Mouse (Mus musculus) regulatory T cell (primary cell): ENCODE data around the gene Olfr954.

Experiments used
- in situ Hi-C: fragments of 300-600 bp; cut with MboI, MseI; formaldehyde crosslinking; loops from one replicate; pipeline ENCODE4 v1.15.1; 2025; ENCODE audit warnings: high pct_unique_total_duplicates

Gene Olfr954

DNA sequence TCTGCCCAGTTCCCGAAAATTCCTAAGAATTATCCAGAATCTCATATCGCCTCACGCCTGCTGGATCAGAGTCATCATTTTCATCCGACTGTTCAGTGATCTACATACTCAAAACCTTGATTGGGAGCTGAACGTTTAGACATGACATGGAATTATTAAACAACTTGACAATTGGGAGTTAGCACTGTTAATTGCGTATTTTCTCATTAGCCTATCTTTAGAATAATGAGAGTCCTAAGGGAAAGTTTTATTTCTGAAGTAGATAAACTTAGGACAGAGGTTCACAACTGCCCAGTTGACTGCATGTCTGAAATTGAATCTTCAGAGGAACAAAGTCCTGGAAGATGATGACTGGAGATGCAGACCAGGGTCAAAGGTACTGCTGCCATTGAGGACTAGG, at the start of gene Olfr954:
TSS of gene Olfr954 (plus strand) at position 301 of the 400 bp plus-strand sequence.
- in situ Hi-C loops = no loop called here

DNA sequence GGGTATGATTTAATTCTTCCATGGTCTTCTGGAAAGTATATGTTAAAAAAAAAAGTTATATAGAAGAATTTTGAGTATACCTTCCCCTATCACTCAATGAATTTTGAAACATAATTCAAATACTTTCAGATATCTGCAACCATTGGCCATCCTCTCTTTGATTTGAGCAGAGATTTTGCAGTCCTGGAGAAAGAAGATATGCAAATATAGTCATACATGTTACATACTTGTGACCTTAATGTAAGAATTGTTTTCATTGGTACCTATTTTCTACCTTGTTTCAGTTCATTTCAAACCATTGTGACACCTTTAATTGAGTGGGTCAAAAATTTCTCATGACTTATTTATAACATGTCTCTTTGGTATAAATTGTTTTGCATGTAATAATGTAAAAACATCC, 29.5 kb upstream of the Olfr954 start, which contains the start of gene Olfr952:
TSS of gene Olfr952 (minus strand) at position 101 of the 400 bp plus-strand sequence.
- in situ Hi-C loops = no loop called here

- in situ Hi-C loops = no loop called here
Observed at GRCm38 (mm10) chr9:39471844-39472243, 15.3 kb downstream of the Olfr954 start, which contains the start of gene Olfr955. Gene Olfr955 (minus strand): TSS chr9:39471944.

DNA sequence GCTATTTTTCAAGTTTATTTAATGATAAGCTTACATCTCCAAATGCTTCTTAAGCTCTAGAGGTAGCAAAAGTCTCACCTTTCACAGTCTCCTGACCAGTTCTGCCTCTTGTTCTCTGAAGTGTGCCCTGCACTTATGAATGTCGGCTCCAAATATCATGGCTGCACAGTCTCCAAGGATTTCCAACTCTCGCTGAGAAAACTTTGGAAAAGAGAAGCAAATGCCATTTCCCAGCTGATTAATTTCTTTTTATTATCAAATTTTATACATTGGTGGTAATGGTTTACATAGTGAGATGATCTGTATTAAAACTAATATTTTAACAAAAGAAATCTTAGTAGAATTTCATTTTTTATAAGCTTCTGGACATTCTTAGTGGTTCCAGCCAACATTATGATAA, 37.4 kb downstream of the Olfr954 start, which contains the start of gene Olfr44:
TSS of gene Olfr44 (minus strand) at position 101 of the 400 bp plus-strand sequence.
- in situ Hi-C loops = no loop called here

DNA sequence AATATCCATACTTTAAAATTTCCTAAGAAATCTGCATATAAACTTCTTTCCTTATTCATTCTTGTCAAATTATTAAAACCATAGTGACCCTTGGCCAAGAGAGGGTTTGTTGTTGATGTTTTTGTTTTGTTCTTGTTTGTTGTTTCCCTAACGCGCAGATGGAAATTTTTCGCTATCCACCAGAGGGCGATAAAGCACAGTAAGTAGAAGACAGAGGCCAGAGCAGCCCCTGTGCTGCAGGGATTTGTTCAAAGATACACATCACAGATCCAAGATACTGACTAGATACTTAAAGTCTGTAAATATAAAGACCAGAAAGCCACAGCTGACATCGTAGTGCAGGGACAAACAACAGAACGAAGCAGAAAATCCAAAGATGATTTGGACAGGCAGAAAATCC, 52.5 kb downstream of the Olfr954 start:
- in situ Hi-C loops = no loop called here

DNA sequence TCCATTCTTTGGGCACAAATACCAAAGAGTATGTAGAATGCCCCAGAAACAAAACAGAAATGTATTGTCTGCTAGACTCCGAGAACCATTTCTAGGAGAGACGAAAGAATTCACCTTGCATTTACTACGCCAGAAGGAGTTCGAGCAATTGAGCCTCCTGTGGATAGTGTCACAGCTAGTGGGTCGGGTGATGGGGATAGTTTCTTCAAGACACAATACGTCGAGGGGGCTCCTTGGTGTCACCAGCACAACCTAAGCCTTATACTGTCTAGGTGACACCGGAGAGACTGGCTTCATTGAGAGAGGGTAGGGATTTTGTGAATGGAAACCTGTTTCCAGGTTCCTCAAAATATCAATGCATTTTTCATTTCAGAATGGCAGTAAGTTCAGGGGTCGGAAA, 52.9 kb downstream of the Olfr954 start:
- in situ Hi-C loops = no loop called here
